Mouse (Mus musculus) midbrain, embryonic 12.5 days (tissue): Measurements from ENCODE around the gene Vps26a. TPM values are rescaled to one million over a fixed set of nuclear protein-coding genes. Genes with fewer than 3 reads are reported as not detected.
"Not testable (repeated sequence)": the region's sequence is repeated elsewhere in the genome, so short reads cannot be mapped to it uniquely, and the experiment has no call there.

Source experiments
- ATAC-seq: fragments of 200-750 bp; cut with Nextera tagmentation; 2 replicates; pipeline ENCODE4 v1.8.0; 2017; ENCODE audit warnings: low read depth, moderate TSS enrichment, moderate library complexity; ENCODE audit not compliant: low FRiP score
- H3K27ac ChIP-seq: fragments of 300-500 bp; sonication (generic); replicated peaks from 2 replicates; pipeline ENCODE4 v1.5.1; 2016; ENCODE audit warnings: mild to moderate bottlenecking
- H3K27me3 ChIP-seq: fragments of 300-500 bp; sonication (generic); 2 replicates; pipeline ENCODE4 v1.6.1; 2016; ENCODE audit warnings: mild to moderate bottlenecking
- H3K36me3 ChIP-seq: fragments of 300-500 bp; sonication (generic); 2 replicates; pipeline ENCODE4 v1.6.1; 2016
- H3K4me1 ChIP-seq: fragments of 300-500 bp; sonication (generic); 2 replicates; pipeline ENCODE4 v1.6.1; 2016
- H3K4me2 ChIP-seq: fragments of 300-500 bp; sonication (generic); replicated peaks from 2 replicates; pipeline ENCODE4 v1.6.1; 2016; ENCODE audit warnings: mild to moderate bottlenecking, moderate library complexity
- H3K4me3 ChIP-seq: fragments of 300-500 bp; sonication (generic); 2 replicates; pipeline ENCODE4 v1.5.1; 2016; ENCODE audit warnings: mild to moderate bottlenecking
- H3K9ac ChIP-seq: fragments of 300-500 bp; sonication (generic); replicated peaks from 2 replicates; pipeline ENCODE4 v1.6.1; 2016; ENCODE audit warnings: mild to moderate bottlenecking, moderate library complexity
- H3K9me3 ChIP-seq: fragments of 300-500 bp; sonication (generic); 2 replicates; pipeline ENCODE4 v1.6.1; 2016; ENCODE audit warnings: mild to moderate bottlenecking
- WGBS: fragments of 180-500 bp; shearing (Covaris S2); methylation state at CpG from one replicate; pipeline ENCODE4 v1.1.7; 2016; 5-methylcytosine and 5-hydroxymethylcytosine counted together
- polyA plus RNA-seq: library from polyadenylated mRNA; unstranded; fragments of >200 nt; fragmentation: Nextera tagmentation; extraction: Ambion mirVana; gene quantifications from 2 replicates; pipeline ENCODE4 v1.2.1, GENCODE M21; 2016

The Vps26a gene
- polyA plus RNA-seq, 1 experiment from 2014 or later, result 80.7 TPM

DNA sequence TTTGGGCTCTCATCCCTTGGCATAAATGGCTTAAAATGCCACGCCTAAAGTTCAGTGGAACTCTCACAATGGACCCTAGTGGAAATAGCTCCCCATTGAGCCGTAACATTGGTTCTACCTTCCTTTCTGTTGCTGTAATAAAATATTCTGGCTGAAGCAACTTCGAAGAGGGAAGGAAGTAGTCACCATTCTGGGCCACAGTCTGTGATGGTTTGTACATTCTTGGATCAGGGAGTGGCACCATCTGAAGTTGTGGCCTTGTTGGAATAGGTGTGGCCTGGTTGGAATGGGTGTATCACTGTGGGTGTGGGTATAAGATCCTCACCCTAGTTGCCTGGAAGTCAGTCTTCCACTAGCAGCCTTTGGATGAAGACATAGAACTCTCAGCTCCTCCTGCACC lies 5.1 kb upstream of the Vps26a start:
- H3K27me3 ChIP-seq, H3K9me3 ChIP-seq, H3K4me3 ChIP-seq, H3K4me1 ChIP-seq, ATAC-seq, H3K4me2 ChIP-seq, H3K9ac ChIP-seq, H3K27ac ChIP-seq, H3K36me3 ChIP-seq: not testable (repeated sequence)
- WGBS, result 85% methylated on average over 3 of the region's 3 CpGs

DNA sequence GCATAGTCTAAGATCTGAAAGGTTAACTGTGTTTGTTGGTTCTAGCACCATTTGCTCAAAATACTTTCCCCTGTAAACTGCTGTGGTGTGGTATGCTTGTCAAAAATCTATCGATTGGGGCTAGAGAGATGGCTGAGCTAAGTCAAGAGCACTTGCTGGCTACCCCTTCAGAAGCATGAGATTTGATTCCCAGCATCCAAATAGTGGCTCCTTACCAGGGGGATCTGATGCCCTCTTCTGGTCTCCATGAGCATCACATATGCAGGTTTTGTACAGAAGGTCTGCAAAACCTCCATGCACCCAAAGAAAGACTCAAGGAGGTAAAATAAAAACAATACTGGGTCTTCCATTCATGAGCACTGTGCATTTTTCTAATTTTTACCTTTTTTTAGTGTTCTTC lies 1.7 kb upstream of the Vps26a start:
- Histone ChIP-seq H3K4me1 (peaks cover 12% of the 10 kb centered on the region; the same call in 1 of the 2 replicates), H3K9me3 (no peaks in the 10 kb centered on the region), H3K4me3 (no peak overlapping the region), H3K27me3 (no peaks in the 10 kb centered on the region; the same call in 1 of the 2 replicates), H3K27ac (no peak overlapping the region), H3K36me3 (no peaks in the 10 kb centered on the region), H3K4me2 (no peak overlapping the region), H3K9ac (no peak overlapping the region)
- 37% methylated on average over 1 of the region's 1 CpGs for WGBS
- no peak for ATAC-seq

DNA sequence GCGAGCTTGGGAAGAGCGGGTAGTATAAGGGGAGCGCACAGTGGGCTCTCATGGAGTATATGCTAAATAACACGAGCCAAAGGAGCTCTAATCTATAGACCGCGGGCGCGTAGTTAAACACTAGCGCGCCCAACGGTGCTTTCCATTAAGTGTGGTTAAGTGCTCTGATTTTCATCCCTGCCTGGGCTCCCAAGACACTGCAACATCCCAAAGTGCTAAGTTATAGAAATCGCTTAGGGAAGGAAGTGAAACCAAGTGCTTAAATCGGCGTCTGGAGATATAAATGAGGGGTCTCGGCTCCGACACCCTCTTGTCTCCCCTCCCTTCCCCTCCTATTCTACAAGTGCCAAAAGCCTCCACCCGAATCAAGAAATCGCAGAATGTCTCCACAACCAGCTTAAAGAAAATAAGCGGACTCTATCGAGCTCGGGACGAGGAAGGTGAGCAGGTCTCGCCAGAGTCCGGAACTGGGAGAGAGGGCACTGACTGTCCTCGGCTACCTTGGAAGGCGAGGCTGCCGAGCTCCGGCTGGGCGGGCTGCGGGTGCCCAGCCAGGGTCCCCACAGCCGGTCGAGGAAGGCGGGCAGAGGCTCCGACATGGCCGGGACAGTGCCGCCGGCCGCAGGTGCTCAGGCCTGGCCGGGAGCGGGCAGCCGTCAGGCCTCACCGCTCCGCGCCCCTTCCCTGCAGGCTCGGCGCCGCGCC lies 575 bp downstream of the Vps26a start:
- H3K36me3 ChIP-seq, result no peaks in the 10 kb centered on the region
- peak overlapping the region; percentile 85 for H3K27ac ChIP-seq
- peak; percentile 89 for ATAC-seq
- no peaks in the 10 kb centered on the region for H3K9me3 ChIP-seq
- H3K27me3 ChIP-seq, result no peaks in the 10 kb centered on the region; the same call in 1 of the 2 replicates
- peak overlapping the region; percentile 92 for H3K4me3 ChIP-seq
- H3K9ac ChIP-seq, result peak overlapping the region; percentile 87
- under 1% methylated on average over 34 of the region's 48 CpGs for WGBS
- peak overlapping the region; percentile 78 for H3K4me2 ChIP-seq
- peaks cover 18% of the 10 kb centered on the region; the same call in 1 of the 2 replicates for H3K4me1 ChIP-seq

DNA sequence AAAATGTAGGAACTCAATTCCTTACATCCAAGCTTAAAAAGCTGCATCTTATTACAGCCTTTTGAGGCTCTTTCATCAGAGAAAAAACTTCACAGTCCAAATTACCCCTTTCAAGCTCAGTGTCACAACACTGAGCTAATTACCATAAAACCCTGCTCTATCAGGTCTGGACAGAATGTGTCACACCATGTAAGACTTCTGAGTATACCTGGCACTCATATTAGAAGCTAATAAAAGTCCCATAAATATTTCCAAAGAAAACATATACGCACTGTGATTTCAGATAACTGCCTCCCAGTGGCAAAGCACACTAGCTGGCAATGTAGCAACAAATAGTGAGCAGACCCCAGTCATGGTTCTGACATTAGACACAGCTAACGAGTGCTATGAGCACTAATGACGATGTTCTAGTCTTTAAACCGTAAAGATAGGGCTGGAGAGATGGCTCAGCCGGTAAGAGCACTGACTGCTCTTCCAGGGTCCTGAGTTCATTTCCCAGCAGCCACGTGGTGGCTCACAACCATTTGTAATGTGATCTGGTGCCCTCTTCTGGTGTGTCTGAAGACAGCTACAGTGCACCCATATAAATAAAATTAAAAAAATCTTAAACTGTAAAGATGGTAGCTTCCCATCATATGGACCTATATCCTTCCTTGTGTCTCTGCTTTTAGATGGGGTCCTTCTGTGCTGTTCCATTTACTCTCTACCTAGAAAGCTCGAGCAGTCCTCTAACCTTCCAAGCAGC lies 5.3 kb downstream of the Vps26a start:
- ATAC-seq, result no peak
- no peak overlapping the region for H3K27ac ChIP-seq
- H3K9ac ChIP-seq, result no peak overlapping the region
- H3K4me1 ChIP-seq, result peaks cover 12% of the 10 kb centered on the region; the same call in 1 of the 2 replicates
- H3K9me3 ChIP-seq, result no peaks in the 10 kb centered on the region
- WGBS, result 73% methylated on average over 7 of the region's 7 CpGs
- H3K4me3 ChIP-seq, result no peak overlapping the region
- H3K36me3 ChIP-seq, result 0 out of 2 replicates have a peak, but pooled peaks cover 4% of the 10 kb centered on the region
- no peaks in the 10 kb centered on the region for H3K27me3 ChIP-seq
- no peak overlapping the region for H3K4me2 ChIP-seq

DNA sequence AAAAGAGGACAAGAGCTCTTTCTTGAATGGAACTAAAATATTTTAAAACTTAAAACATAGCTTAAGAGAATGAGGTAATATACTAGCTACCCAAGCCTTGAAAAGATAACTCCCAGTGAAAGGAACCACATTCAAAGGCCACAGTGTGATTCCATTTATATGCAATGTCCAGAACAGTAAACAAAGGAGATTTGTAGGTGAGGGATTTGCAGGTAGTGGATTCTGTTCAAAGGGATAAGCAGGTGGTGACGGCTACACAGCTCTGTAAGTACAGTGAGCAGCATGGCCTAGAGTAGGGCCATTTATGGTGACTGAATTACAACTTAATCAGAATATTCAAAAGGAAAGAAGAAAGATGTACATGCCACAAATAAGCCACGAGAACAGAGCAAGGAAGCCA lies 9.6 kb downstream of the Vps26a start:
- Histone ChIP-seq H3K27ac (no peak overlapping the region), H3K4me3 (no peak overlapping the region), H3K36me3 (0 out of 2 replicates have a peak, but pooled peaks cover 4% of the 10 kb centered on the region), H3K4me2 (no peak overlapping the region), H3K9me3 (no peaks in the 10 kb centered on the region), H3K4me1 (0 out of 2 replicates have a peak, but pooled peaks cover 6% of the 10 kb centered on the region), H3K9ac (no peak overlapping the region), H3K27me3 (no peaks in the 10 kb centered on the region)
- ATAC-seq, result no peak
- WGBS, result 73% methylated on average over 2 of the region's 2 CpGs

DNA sequence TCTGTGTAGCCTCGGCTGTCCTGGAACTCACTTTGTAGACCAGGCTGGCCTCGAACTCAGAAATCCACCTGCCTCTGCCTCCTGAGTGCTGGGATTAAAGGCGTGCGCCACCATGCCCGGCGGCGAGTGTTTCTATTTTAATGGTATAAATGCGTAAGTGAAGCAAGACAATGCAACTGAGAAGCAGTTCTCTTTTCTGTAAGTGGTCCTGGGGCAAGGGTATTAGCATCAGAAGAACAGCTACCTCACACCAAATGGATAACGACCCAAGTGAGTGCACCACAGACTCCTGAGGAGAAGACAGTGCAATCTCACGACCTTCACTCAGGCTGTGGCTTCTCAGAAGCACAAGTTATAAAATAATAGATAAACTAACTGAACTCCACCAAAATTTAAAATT lies 11.7 kb downstream of the Vps26a start:
- Histone ChIP-seq H3K27me3 (no peaks in the 10 kb centered on the region), H3K36me3 (0 out of 2 replicates have a peak, but pooled peaks cover 4% of the 10 kb centered on the region), H3K27ac (no peak overlapping the region), H3K9ac (no peak overlapping the region), H3K4me2 (no peak overlapping the region), H3K9me3 (no peaks in the 10 kb centered on the region), H3K4me3 (no peak overlapping the region), H3K4me1 (no peaks in the 10 kb centered on the region)
- 92% methylated on average over 10 of the region's 10 CpGs for WGBS
- no peak for ATAC-seq

DNA sequence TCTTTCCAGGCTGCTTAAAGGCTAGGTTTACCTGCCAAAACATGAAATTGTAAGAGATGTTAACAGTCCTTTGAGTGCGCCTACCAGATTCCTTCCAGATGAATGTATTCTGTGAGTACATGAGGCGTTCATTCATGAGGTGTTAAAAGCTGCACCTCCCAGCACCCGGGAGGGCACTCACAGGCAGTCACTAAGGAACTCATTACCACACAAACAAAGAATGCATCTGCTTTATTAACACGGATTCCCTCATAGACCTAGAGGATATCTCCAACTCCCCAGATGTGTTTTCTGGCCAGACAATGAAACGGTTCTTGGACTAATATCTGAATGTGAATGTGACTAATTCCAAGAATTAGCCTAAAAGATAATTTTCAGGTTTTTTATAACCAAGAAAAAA lies 15.5 kb downstream of the Vps26a start:
- Histone ChIP-seq H3K36me3 (0 out of 2 replicates have a peak, but pooled peaks cover 11% of the 10 kb centered on the region), H3K4me3 (no peak overlapping the region), H3K9ac (no peak overlapping the region), H3K9me3 (no peaks in the 10 kb centered on the region), H3K27ac (no peak overlapping the region), H3K4me1 (no peaks in the 10 kb centered on the region), H3K4me2 (no peak overlapping the region), H3K27me3 (no peaks in the 10 kb centered on the region)
- WGBS, result 62% methylated on average over 5 of the region's 5 CpGs
- no peak for ATAC-seq

DNA sequence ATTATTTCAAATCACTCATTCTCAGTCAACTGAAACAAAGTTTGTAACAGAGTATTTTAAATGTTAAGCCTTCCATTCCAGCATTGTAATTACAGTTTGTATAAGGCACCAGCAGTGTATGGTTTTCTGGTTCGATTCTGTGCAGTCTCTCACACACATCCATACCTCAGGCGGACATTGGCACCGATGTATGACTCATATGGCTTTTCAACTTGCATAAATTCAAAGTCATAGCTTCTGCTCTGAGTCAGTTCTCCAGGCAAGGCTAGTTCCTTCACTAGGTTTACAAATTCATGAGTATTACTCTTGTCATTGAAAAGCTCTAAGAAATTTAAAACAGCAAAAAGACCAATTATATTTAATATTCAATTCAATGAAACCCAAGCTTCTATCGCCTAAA lies 16.9 kb downstream of the Vps26a start:
- 93% methylated on average over 4 of the region's 4 CpGs for WGBS

DNA sequence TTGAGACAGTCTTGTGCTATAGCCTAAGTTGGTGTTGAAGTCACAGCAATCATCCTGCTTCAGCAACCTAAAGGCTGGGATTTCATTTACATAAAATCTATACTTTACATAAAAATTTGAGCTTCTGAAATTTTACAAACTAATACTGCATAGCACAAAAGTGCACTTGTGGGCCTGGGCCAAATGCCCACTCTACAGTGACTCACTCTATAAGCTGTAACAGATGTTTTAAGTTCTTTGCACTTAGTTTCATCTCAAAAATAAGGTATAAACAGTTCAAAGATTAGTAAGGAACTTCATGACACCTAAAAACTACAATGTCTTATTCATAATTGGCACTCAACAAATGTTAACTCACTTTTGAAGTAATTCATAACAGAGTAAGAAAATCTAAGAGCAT lies 25.3 kb downstream of the Vps26a start:
- H3K36me3 ChIP-seq, result peaks cover 56% of the 10 kb centered on the region
- H3K27ac ChIP-seq, result no peak overlapping the region
- H3K4me1 ChIP-seq, result no peaks in the 10 kb centered on the region
- ATAC-seq, result no peak
- H3K4me2 ChIP-seq, result no peak overlapping the region
- H3K9me3 ChIP-seq, result no peaks in the 10 kb centered on the region
- H3K27me3 ChIP-seq, result no peaks in the 10 kb centered on the region
- no peak overlapping the region for H3K9ac ChIP-seq
- H3K4me3 ChIP-seq, result no peak overlapping the region

More for the DNA sequence above, 16.9 kb downstream of the Vps26a start:
- ATAC-seq, result no peak
- no peaks in the 10 kb centered on the region for H3K9me3 ChIP-seq
- 0 out of 2 replicates have a peak, but pooled peaks cover 11% of the 10 kb centered on the region for H3K36me3 ChIP-seq
- H3K9ac ChIP-seq, result no peak overlapping the region
- H3K4me1 ChIP-seq, result no peaks in the 10 kb centered on the region
- H3K27me3 ChIP-seq, result no peaks in the 10 kb centered on the region
- H3K4me3 ChIP-seq, result no peak overlapping the region
- H3K4me2 ChIP-seq, result no peak overlapping the region
- no peak overlapping the region for H3K27ac ChIP-seq

DNA sequence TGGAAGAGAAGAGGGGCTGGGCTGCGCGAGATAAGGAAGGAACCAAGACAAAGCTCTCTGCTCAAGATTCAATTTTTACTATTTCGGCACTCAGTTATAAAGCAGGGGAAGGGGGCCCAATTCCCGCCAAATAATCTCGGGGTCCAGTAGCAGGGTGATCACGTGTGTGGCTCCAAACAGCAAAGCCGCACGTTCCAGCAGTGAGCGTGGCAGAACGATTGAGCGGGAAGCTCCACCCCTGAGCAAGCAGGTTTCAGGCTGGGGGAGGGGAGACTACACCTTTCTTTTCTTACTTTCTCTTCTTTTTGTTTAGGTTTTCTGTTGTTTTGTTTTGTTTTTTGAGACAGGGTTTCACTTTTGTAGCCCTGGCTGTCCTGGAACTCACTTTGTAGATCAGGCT lies 34.6 kb downstream of the Vps26a start:
- H3K4me2 ChIP-seq, H3K4me3 ChIP-seq, ATAC-seq, H3K9me3 ChIP-seq, H3K9ac ChIP-seq, H3K27me3 ChIP-seq, H3K27ac ChIP-seq: not testable (repeated sequence)
- Histone ChIP-seq H3K36me3 (peaks cover 28% of the 10 kb centered on the region), H3K4me1 (peaks cover 16% of the 10 kb centered on the region)
- WGBS, result 74% methylated on average over 11 of the region's 11 CpGs

DNA sequence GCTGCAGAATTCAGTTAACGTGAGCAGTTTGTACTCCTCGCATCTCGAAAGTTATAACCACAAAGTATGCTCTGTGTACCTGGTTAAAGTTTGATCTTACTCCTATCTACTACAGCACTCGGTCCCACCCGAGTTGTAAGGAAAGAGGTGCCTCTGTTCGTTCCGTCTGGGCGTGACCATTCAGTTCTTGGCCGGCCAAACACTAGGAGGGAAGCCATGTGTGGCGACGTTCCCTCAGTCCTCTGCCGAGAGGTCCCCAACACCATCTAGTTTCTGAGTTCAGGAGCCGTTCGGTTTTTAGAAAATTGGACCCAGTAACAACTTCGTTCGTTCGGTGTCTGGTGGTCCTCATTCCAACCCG lies 36.3 kb downstream of the Vps26a start:
- Histone ChIP-seq H3K4me3 (peak overlapping the region; percentile 94), H3K27me3 (no peaks in the 10 kb centered on the region), H3K4me1 (peaks cover 16% of the 10 kb centered on the region), H3K9me3 (no peaks in the 10 kb centered on the region), H3K4me2 (peak overlapping the region; percentile 78), H3K27ac (peak overlapping the region; percentile 80), H3K9ac (peak overlapping the region; percentile 28; the same call in 1 of the 2 replicates), H3K36me3 (peaks cover 32% of the 10 kb centered on the region)
- no peak; the same call in 1 of the 2 replicates for ATAC-seq
- 36% methylated on average over 18 of the region's 18 CpGs for WGBS
